Mouse (Mus musculus) liver, adult 2 months (tissue): Measurements from ENCODE around the gene Gramd1c. TPM values are rescaled to one million over a fixed set of nuclear protein-coding genes. Genes with fewer than 3 reads are reported as not detected.

Experiments used
- DNase-seq: peaks from one replicate; pipeline ENCODE4 v3.0.0-alpha.2; 2011; ENCODE audit warnings: low read depth, low spot score; ENCODE audit errors: extremely low read depth
- H3K27ac ChIP-seq: fragments of 200-500 bp; replicated peaks from 2 replicates; pipeline ENCODE4 v1.5.1; 2012; ENCODE audit warnings: low read depth, mild to moderate bottlenecking, control low read depth, inconsistent platforms, low read length; ENCODE audit not compliant: insufficient read depth
- H3K27me3 ChIP-seq: fragments of 200-500 bp; 2 replicates; pipeline ENCODE4 v1.6.1; 2012; ENCODE audit warnings: mild to moderate bottlenecking, moderate library complexity, low read length, inconsistent platforms; ENCODE audit not compliant: control insufficient read depth, insufficient read depth
- H3K36me3 ChIP-seq: fragments of 200-500 bp; 2 replicates; pipeline ENCODE4 v1.6.1; 2012; ENCODE audit warnings: low read length, inconsistent platforms; ENCODE audit not compliant: control insufficient read depth, insufficient read depth
- H3K4me1 ChIP-seq: fragments of 200-500 bp; 2 replicates; pipeline ENCODE4 v1.6.1; 2011; ENCODE audit warnings: low read length; ENCODE audit not compliant: control insufficient read depth, insufficient read depth
- H3K4me3 ChIP-seq: fragments of 200-500 bp; 2 replicates; pipeline ENCODE4 v1.5.1; 2011; ENCODE audit warnings: low read depth, mild to moderate bottlenecking, control low read depth, low read length, moderate library complexity; ENCODE audit not compliant: insufficient read depth
- H3K79me2 ChIP-seq: fragments of 200-500 bp; 2 replicates; pipeline ENCODE4 v1.6.1; 2012; ENCODE audit warnings: inconsistent platforms, mild to moderate bottlenecking, low read length, moderate library complexity; ENCODE audit not compliant: control insufficient read depth, insufficient read depth
- H3K9ac ChIP-seq: fragments of 200-500 bp; 2 replicates; pipeline ENCODE4 v1.6.1; 2012; ENCODE audit warnings: low read depth, mild to moderate bottlenecking, control low read depth, inconsistent platforms, low read length
- CTCF ChIP-seq: fragments of 200-500 bp; IDR thresholded peaks from 2 replicates; pipeline ENCODE4 v1.5.1; 2011; ENCODE audit warnings: low read depth, low read length, control low read depth
- POLR2A ChIP-seq: fragments of 200-500 bp; IDR thresholded peaks from 2 replicates; pipeline ENCODE4 v1.6.1; 2011; ENCODE audit warnings: low read length, control low read depth; ENCODE audit not compliant: insufficient read depth; ENCODE audit errors: extremely low read depth
- WGBS: fragments of 180-500 bp; shearing (Covaris S2); methylation state at CpG from one replicate; pipeline ENCODE4 v1.1.7; 2018; 5-methylcytosine and 5-hydroxymethylcytosine counted together
- polyA plus RNA-seq: library from polyadenylated mRNA; depleted of rRNA; stranded (reverse); fragments of >200 nt; gene quantifications from 2 replicates; pipeline ENCODE4 v1.2.3, GENCODE M21; 2012
- total RNA-seq: library from RNA; depleted of rRNA; stranded (reverse); fragments of >200 nt; gene quantifications from 2 replicates; pipeline ENCODE4 v1.2.3, GENCODE M21; 2014

Gene Gramd1c
- total and polyA plus RNA-seq, 2 experiments = 6.6 to 48.5 TPM

- Histone ChIP-seq H3K36me3 (peaks cover 18% of the 10 kb centered on the region), H3K4me3 (no peak overlapping the region), H3K4me1 (no peaks in the 10 kb centered on the region), H3K9ac (no peak overlapping the region), H3K27me3 (no peaks in the 10 kb centered on the region), H3K79me2 (no peaks in the 10 kb centered on the region), H3K27ac (no peak overlapping the region)
- no peak for DNase-seq
- 78% methylated on average over 3 of the region's 3 CpGs for WGBS
- TF ChIP-seq CTCF (no peak), POLR2A (no peak)
Observed at GRCm38 (mm10) chr16:43945869-43946268, 117.3 kb downstream of the Gramd1c start.

DNA sequence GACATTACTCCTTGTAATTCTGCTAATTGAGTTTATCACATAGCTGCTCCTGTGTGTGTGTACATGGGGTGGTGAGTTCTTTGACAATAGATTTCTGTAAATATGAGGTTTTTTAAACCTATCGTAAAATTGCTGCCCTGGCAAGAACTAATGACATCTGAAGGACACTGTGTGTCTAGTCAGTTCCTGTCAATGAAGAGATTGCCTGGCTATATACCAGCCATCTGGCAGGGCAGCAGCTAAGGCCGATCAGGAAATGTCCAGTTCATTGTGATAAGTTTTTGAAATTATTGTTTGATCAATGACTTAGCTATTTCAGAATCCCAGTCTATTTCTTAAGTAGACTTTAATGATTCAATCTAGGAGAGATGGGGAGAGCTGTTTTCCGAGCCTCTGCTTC lies 117.8 kb downstream of the Gramd1c start:
- H3K27ac ChIP-seq = no peak overlapping the region
- TF ChIP-seq POLR2A (no peak), CTCF (no peak)
- H3K79me2 ChIP-seq = no peaks in the 10 kb centered on the region
- H3K4me3 ChIP-seq = no peak overlapping the region
- H3K9ac ChIP-seq = no peak overlapping the region
- 75% methylated on average over 3 of the region's 3 CpGs for WGBS
- H3K27me3 ChIP-seq = no peaks in the 10 kb centered on the region
- peaks cover 16% of the 10 kb centered on the region for H3K36me3 ChIP-seq
- H3K4me1 ChIP-seq = no peaks in the 10 kb centered on the region
- no peak for DNase-seq

GRCm38 (mm10) chr16:43940846-43941245 lies 122.3 kb downstream of the Gramd1c start:
- no peak for DNase-seq
- 96% methylated on average over 4 of the region's 4 CpGs for WGBS
- peaks cover 16% of the 10 kb centered on the region for H3K36me3 ChIP-seq
- H3K4me3 ChIP-seq = no peak overlapping the region
- H3K4me1 ChIP-seq = no peaks in the 10 kb centered on the region
- no peaks in the 10 kb centered on the region for H3K79me2 ChIP-seq
- no peaks in the 10 kb centered on the region for H3K27me3 ChIP-seq
- TF ChIP-seq POLR2A = no peak
- TF ChIP-seq CTCF = no peak
- no peak overlapping the region for H3K27ac ChIP-seq
- no peak overlapping the region for H3K9ac ChIP-seq

DNA sequence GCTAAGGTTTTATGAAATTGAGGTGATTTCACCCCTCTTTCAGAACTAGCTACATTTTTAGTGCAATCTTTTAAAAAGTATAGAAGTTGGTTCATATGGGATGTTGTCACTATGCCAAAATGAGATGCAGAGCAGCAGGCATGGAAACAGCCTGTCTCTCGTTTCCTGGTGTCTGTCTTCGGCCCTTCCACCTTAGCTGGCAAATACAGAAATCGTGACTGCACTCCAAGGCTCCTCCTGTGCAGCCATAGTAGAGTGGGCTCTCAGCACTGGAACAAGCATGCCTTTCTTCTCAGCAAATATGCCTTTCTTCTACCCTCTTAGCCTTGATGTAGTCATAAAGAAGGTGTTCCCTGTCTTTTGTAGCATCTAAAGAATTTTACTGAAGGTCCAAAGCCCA lies 127.3 kb downstream of the Gramd1c start:
- peaks cover 10% of the 10 kb centered on the region for H3K36me3 ChIP-seq
- H3K4me3 ChIP-seq = no peak overlapping the region
- H3K79me2 ChIP-seq = no peaks in the 10 kb centered on the region
- DNase-seq = no peak
- no peaks in the 10 kb centered on the region for H3K4me1 ChIP-seq
- WGBS = 80% methylated on average over 3 of the region's 3 CpGs
- H3K27ac ChIP-seq = no peak overlapping the region
- no peaks in the 10 kb centered on the region for H3K27me3 ChIP-seq
- TF ChIP-seq POLR2A (no peak), CTCF (no peak)
- H3K9ac ChIP-seq = no peak overlapping the region

DNA sequence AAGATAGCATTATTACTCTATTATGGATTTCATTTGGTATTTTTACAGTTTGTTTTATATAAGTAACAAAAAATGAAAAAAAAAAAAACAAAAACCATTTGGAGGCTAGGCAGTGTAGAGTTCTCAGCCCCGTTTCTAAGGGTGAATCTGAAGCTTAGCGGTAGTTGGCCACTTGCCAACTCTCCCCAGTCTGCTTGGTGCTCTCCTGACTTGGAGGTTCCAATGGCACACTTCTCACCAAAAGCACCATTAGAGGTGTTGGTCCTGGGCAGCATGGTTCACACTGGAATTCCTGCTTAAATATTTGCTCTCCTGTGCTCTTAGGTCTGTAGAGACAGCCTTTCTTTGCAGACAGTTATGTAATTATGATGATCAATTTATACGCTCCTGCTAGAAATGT lies 127.8 kb downstream of the Gramd1c start:
- H3K4me1 ChIP-seq = no peaks in the 10 kb centered on the region
- H3K4me3 ChIP-seq = no peak overlapping the region
- WGBS = 63% methylated on average over 3 of the region's 3 CpGs

GRCm38 (mm10) chr16:43934856-43935255 lies 128.3 kb downstream of the Gramd1c start:
- no peaks in the 10 kb centered on the region for H3K4me1 ChIP-seq
- WGBS = 94% methylated on average over 8 of the region's 8 CpGs
- TF ChIP-seq POLR2A (no peak), CTCF (no peak)
- no peak overlapping the region for H3K9ac ChIP-seq
- peaks cover 9% of the 10 kb centered on the region; the same call in 1 of the 2 replicates for H3K36me3 ChIP-seq
- H3K27me3 ChIP-seq = no peaks in the 10 kb centered on the region
- no peaks in the 10 kb centered on the region for H3K79me2 ChIP-seq
- H3K27ac ChIP-seq = no peak overlapping the region
- DNase-seq = no peak
- H3K4me3 ChIP-seq = no peak overlapping the region

More for the DNA sequence above, 127.8 kb downstream of the Gramd1c start:
- TF ChIP-seq POLR2A (no peak), CTCF (no peak)
- DNase-seq = peak; percentile 6
- H3K9ac ChIP-seq = no peak overlapping the region
- peaks cover 9% of the 10 kb centered on the region; the same call in 1 of the 2 replicates for H3K36me3 ChIP-seq
- H3K27me3 ChIP-seq = no peaks in the 10 kb centered on the region
- no peaks in the 10 kb centered on the region for H3K79me2 ChIP-seq
- no peak overlapping the region for H3K27ac ChIP-seq
